Mouse (Mus musculus): ENCODE measurements around the gene Shisa3.

The Shisa3 gene

GRCm38 (mm10) chr5:67607804-67608673 is at the start of gene Shisa3:
Shisa3 (plus strand) TSS chr5:67607882.
- DNase-seq (ENCODE audit: low read depth), result peak; percentile 3

GRCm38 (mm10) chr5:67558644-67559043 is 49.0 kb upstream of the Shisa3 start:
- DNase-seq (ENCODE audit: low read depth), result no peak

- no peak for DNase-seq (ENCODE audit: low read depth)
These were observed 48.6 kb upstream of the Shisa3 start for GRCm38 (mm10) chr5:67559063-67559462.

DNA sequence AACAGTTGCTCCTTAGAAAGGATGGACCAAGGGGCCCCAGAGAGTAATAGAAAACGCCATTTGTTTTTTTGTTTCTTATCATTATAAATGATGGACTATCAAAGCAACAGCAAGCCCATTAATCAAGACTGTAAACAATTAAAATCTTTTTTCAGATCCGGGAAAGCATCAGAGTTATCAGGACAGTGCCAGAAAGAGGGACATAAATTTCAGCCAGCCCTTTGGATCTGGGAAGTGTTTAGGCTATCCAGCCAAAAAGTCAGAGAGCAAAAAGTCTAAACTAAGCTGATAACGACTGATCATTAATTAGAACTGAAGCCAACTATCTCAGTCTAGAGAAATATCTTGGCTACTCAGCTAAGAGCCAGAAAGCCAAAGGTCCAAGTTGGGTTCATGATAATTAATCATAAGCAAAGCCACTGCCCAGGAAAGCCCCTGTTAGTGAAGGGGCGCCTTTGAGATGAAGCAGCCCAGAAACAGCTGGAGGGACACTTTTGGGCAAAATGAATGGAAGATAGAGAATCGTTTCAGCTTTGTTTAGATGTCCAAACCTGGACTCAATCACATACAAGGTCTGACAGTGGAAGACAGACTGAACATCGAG is 35.0 kb upstream of the Shisa3 start:
- DNase-seq (ENCODE audit: low read depth), result no peak

DNA sequence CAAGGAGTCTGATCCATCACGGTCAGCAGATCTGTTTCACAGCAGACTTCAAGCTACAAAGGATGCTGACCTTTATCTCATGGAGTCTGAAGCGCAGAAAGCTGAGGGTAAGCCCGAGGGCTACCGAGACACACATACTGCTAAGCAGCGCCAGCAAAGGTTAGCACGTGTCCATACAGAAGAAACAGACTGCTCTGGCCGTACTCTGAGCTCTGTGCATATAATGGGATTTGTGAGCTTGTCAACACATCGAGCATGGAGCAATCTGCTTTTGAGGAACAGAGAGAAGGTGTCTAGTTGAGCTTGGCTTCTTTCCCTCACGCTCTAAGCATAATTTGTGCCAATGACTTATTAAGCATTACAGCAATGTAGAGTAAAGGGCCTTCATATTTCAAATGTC is 33.6 kb upstream of the Shisa3 start:
- no peak for DNase-seq (ENCODE audit: low read depth)

DNA sequence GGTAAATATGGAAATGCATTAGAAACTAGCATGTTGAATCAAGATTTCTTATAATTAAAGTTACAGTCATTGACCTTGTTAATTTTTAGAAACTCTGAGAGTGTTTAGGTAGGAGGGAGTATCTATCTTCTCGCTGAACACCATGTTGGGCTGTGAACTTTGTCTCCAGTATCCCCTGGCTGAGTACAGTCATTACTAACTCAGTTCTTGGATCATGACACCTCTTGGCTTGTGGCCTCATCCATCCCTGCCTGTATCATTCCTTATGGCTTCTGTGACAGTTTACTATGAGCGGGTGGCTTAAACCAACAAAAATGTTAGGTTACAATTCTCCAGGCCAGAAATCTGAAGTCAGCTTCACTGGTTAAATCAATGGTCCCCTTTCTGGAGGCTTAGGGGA is 32.0 kb upstream of the Shisa3 start:
- DNase-seq (ENCODE audit: low read depth), result no peak

GRCm38 (mm10) chr5:67579725-67580633 is 27.7 kb upstream of the Shisa3 start:
- DNase-seq (ENCODE audit: low read depth), result peak; percentile 9

DNA sequence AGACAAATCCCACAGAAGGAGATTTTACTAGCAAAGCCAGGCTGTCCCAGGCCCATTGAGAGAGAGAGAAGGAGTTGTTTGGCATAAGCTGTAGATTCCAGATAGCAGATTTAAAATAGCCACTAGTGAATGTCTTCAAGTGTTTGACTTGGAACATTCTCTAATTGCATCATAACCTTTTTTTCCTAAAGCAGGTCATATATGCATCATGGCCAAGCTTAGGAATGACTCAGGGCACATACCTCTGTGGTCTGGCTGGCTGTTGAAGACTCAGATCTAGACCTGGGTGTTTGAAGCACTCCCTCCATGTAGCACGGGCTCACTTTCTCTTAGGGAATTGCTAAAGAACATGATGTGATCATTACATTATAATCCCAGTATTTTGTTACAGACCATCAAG is 12.6 kb upstream of the Shisa3 start:
- no peak for DNase-seq (ENCODE audit: low read depth)

DNA sequence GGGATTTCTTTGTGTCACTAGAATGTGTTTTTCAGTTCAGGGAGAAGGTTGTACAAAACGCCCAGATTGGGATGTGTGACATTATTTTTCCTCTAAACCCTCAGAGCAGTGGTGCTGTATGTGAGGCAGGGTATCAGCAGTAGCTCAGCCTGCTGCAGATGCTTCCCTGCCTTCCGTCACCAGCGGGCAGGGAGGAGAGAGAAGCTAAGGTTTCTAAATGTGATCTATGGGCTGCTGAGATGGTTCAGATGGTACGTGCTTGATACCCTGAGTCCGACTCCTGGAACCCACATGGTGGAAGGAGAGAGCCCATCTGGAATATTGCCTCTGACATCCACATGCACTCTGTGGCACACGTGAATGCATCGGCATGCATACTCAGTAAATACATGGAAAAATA is 12.1 kb upstream of the Shisa3 start:
- no peak for DNase-seq (ENCODE audit: low read depth)

GRCm38 (mm10) chr5:67599935-67600334 is 7.7 kb upstream of the Shisa3 start:
- DNase-seq (ENCODE audit: low read depth), result no peak

GRCm38 (mm10) chr5:67605951-67606350 is 1.7 kb upstream of the Shisa3 start:
- DNase-seq (ENCODE audit: low read depth), result no peak

DNA sequence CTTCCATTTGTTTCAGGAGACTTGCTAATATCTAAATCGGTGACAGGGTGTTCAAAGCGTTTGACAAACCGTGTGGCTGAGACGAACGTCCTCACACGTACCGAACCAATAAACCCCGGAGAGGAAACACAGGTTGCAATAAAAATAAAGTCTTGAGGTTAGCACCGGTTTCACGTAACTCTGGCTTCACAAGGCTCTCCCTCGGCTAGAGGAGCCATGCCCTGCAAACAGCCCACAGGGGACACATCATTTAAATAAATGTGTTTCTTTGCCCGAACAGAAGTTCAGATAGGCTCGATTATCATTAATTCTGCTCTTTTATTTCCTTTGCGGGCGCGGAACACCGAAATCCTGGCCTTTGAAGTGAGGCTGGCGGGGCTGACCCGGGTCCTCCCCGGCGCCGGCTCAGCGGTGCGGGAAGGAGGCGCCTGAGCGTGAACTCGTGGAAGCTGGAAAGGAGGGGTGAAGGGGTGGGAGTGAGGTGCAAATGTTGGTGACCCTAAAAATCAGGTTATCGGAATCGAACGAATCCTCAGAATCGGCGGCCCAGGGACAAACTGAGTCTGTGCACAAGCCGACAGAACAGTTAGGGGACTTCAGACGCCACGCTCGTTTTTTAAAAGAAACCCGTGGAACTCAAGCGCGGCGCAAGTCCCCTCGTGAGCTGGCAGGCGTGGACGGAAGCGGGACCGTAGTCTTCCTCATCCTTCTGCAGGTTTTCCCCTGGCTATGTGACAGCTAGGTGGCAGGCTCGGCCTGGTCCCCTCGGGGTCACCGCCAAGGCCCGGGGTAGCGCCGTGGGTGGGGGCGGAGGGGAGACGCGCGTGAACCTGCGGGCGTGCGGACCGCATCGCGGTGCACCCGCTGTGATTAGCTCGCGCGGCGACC is 522 bp upstream of the Shisa3 start:
- peak; percentile 11 for DNase-seq (ENCODE audit: low read depth)

DNA sequence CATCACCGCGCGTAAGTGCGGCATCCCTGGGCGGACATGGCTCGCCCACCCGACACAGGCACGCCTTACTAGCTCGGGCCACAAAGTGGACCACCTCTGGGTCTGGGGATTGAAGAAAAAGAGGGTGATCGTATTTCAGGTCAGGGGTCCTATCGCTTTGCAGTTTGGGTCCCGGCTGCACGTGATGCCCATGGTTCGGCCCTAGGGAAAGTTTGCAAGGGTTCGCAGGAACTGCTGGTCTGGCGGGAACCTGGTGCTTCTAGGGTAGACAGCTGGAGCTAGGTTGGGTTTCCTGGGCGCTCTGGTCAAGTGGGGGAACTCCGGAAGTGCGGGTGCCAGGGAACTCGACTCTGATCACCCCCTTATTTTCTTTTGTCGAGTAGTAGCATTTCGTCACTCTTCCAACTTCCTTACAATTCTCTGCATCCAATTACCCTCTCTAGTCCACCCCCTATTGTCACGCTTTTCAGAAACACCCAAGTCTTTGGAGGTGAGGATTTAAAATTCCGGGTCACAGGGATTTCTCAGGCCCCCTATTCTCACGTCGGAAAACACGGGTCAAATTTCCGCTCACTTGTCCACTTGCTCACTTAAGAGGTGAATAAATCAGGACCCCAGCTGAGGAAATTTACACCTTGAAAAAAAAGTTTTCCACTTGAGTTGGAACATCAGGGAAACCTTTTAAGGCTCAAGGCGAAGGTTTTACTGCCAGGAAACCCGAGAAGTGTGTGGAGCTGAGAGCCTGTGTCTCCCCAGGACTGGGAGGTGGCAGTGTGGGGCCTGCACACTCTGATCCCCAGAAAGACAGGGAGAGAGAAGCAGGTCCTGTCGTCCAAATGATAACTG is 1.2 kb downstream of the Shisa3 start:
- no peak for DNase-seq (ENCODE audit: low read depth)

DNA sequence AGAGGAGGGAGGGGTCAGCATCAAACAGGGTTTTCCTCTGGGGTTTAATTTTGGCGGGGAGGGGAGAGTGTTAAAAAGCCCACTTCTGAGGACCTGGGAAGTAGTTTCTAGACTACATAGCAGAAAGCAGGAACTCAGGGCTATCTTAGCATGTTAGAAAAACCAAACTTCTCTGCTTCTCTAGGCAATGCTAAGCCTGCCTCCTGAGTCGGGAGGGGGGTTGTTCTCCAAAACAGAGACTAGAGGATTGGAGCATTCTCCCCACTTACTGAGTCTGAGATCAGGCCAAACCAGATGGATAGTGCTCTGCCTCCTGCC is 1.8 kb downstream of the Shisa3 start:
- no peak for DNase-seq (ENCODE audit: low read depth)

- DNase-seq (ENCODE audit: low read depth), result no peak
These were observed 13.5 kb downstream of the Shisa3 start for GRCm38 (mm10) chr5:67621230-67621629.

DNA sequence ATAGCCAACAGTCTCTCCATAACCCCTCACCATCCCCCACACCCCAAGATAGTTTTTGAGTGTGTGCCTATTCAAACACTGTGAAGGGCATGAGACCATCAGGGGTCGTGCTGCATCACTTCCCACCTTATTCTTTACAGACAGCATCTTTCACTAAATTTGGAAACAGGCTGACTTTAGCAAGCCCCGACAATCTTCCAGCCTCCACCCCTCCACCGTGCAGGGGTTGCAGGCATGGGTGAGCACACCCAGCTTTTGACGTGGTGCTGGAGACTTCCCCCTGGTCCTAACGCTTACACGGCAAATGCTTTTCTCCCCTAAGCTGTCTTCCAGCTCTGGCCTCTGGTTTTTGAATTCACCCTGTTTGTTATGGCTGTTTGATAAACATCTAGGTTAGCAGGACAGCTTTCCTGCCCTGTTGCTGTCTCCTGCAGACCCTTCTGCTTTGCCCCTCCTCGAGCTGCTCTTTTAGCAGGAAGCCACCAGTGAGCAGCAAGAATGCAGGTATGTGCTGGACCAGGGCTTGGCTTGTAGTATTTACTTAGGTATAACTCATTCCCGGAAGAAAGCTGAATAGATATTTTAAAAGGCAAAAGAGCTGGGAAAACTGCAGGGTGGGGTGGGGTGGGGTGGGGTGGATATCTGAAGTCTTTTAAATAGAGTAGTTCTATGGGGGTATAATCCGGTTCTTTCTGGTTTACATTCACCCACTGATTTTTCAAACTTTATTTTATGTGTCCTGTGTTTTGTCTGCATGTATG is 20.7 kb downstream of the Shisa3 start:
- no peak for DNase-seq (ENCODE audit: low read depth)

DNA sequence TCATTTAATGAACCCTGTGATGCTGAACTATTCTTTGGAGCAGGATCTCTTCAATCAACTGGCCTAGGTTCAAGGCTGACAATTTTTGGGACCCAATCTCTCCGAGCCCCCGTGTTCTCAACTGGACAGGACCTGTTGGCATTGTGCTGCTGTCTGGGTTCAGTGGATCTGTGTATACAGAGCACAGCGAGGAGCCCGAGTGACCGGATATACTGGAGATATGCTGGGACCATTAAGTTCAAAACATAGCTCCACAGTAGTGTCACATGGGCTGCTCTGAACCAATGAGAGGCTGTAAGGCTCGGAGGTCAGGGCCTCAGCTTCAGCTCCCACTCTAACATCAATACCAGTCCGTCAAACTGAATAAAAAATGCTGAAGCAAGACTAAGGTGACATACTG is 21.8 kb downstream of the Shisa3 start:
- DNase-seq (ENCODE audit: low read depth), result no peak

- no peak for DNase-seq (ENCODE audit: low read depth)
These were observed 22.2 kb downstream of the Shisa3 start for GRCm38 (mm10) chr5:67629861-67630260.

DNA sequence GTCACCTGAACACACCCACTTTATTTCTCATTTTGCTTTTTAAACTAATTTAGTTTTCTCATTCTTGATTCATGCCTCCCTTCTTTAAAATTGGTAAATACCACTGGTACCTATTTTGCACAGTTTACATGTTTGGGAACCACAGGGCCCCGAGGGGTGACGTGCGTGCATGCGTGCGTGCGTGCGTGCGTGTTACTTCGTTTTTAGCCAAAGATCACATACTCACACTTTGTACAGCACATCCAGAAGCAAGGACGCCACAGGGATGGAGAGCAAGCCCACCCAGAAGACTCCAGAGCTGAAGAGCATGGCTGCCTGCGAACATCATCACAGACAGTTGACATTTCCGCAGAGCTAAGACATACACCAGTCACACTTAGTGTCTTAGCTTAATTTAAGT is 23.6 kb downstream of the Shisa3 start:
- no peak for DNase-seq (ENCODE audit: low read depth)

DNA sequence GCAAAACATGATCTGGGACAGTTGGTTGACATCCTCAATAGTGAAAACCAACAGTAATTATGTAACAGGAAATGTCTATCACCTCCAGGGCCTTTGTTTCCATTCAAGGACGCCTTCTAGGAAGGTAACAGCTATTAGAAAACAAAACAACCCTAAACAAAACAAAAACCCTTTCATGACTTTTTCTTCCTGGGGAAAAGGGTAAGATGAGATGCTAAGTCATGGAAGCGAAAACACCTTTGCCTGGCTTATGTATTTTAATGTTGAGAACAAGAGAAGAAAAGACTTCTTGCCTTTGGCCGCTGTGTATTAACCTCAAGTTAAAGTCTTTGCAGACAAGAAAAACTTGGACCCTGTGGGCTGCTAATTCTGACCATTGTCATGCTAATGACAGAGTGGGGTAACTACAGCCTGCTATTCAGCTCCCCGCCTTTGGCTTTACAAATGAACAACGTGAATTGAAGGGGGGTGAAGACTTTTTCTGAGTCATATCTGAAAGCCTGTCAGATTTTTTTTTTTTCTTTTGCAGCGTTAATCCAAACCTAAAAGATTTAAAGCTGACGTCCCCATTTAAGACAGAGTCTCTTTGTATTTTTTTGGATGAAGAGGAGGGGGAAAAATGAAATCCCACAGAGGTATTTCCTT is 25.6 kb downstream of the Shisa3 start:
- no peak for DNase-seq (ENCODE audit: low read depth)
